Mouse (Mus musculus) lung, embryonic 15.5 days (tissue): Measurements from ENCODE around the gene Polrmt. TPM values are rescaled to one million over a fixed set of nuclear protein-coding genes. Genes with fewer than 3 reads are reported as not detected.

Source experiments
- ATAC-seq: fragments of 200-750 bp; cut with Nextera tagmentation; 2 replicates; pipeline ENCODE4 v1.8.0; 2017; ENCODE audit warnings: moderate number of reproducible peaks, borderline replicate concordance; ENCODE audit not compliant: low FRiP score, low TSS enrichment; ENCODE audit errors: extremely low read depth
- H3K27ac ChIP-seq: fragments of 300-500 bp; sonication (generic); 2 replicates; pipeline ENCODE4 v1.5.1; 2015; ENCODE audit warnings: moderate library complexity, mild to moderate bottlenecking, inconsistent platforms
- H3K27me3 ChIP-seq: fragments of 300-500 bp; sonication (generic); 2 replicates; pipeline ENCODE4 v1.6.1; 2015; ENCODE audit warnings: inconsistent platforms
- H3K36me3 ChIP-seq: fragments of 300-500 bp; sonication (generic); 2 replicates; pipeline ENCODE4 v1.6.1; 2015; ENCODE audit warnings: inconsistent platforms
- H3K4me1 ChIP-seq: fragments of 300-500 bp; sonication (generic); 2 replicates; pipeline ENCODE4 v1.6.1; 2015; ENCODE audit warnings: inconsistent platforms
- H3K4me2 ChIP-seq: fragments of 300-500 bp; sonication (generic); 2 replicates; pipeline ENCODE4 v1.6.1; 2015; ENCODE audit warnings: inconsistent platforms, mild to moderate bottlenecking, moderate library complexity
- H3K4me3 ChIP-seq: fragments of 300-500 bp; sonication (generic); 2 replicates; pipeline ENCODE4 v1.5.1; 2015; ENCODE audit warnings: mild to moderate bottlenecking, inconsistent platforms
- H3K9ac ChIP-seq: fragments of 300-500 bp; sonication (generic); 2 replicates; pipeline ENCODE4 v1.6.1; 2015; ENCODE audit warnings: inconsistent platforms
- H3K9me3 ChIP-seq: fragments of 300-500 bp; sonication (generic); 2 replicates; pipeline ENCODE4 v1.6.1; 2016; ENCODE audit warnings: inconsistent platforms
- WGBS: fragments of 180-500 bp; shearing (Covaris S2); methylation state at CpG from one replicate; pipeline ENCODE4 v1.1.7; 2015; 5-methylcytosine and 5-hydroxymethylcytosine counted together
- polyA plus RNA-seq: library from polyadenylated mRNA; unstranded; fragments of >200 nt; fragmentation: Nextera tagmentation; extraction: Ambion mirVana; gene quantifications from 2 replicates; pipeline ENCODE4 v1.2.1, GENCODE M21; 2015

Polrmt gene
- polyA plus RNA-seq, 1 experiment from 2014 or later: 49.2 TPM

DNA sequence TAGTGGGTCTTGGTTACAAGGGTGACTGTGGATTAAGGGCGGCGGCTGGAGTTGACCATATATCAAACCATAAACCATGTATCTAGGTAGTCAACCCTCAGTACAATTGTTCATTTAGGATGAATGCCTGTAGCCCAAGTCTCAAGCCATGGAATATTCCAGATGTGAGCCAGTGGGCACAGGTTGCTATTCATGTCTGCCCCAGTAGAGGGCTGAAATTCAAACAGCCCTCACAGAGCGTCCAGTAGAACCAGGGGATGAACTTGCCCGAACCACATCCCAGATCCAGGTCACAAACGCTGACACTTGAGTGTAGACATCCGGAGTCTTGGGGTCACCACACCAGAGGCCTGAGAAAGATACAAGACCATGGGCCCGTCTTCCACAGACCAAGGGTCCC is 36.7 kb upstream of the Polrmt start:
- H3K4me3 ChIP-seq: no peak overlapping the region
- H3K27ac ChIP-seq: no peak overlapping the region
- H3K4me1 ChIP-seq: peaks cover 31% of the 10 kb centered on the region
- WGBS: 57% methylated on average over 7 of the region's 7 CpGs
- no peak overlapping the region for H3K9ac ChIP-seq
- no peak overlapping the region for H3K4me2 ChIP-seq
- H3K9me3 ChIP-seq: no peaks in the 10 kb centered on the region
- ATAC-seq: no peak
- no peaks in the 10 kb centered on the region for H3K36me3 ChIP-seq
- peaks cover 31% of the 10 kb centered on the region for H3K27me3 ChIP-seq

DNA sequence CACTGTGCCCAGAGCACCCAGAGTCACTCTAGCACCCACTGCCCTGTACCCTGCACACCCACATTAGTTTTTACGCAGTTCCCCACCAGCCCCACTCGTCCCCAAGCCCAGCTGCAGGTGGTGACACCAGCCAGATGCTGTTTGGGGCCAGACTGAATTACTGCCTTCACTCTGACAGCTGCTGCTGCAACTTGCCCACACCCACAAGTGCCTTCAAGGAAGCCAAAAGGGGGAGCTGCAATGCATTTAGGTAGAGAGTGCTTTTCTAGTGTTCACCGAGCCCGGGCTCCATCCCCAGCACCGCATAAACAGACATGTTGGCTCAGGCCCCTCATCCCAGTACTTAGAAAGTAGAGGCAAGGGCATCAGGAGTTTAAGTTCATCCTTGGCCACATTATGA is 35.6 kb upstream of the Polrmt start:
- H3K4me1 ChIP-seq: peaks cover 42% of the 10 kb centered on the region
- no peak overlapping the region for H3K4me3 ChIP-seq
- 60% methylated on average over 5 of the region's 5 CpGs for WGBS
- H3K36me3 ChIP-seq: no peaks in the 10 kb centered on the region
- peaks cover 31% of the 10 kb centered on the region for H3K27me3 ChIP-seq
- H3K27ac ChIP-seq: no peak overlapping the region
- no peak for ATAC-seq
- H3K4me2 ChIP-seq: no peak overlapping the region
- no peaks in the 10 kb centered on the region for H3K9me3 ChIP-seq
- no peak overlapping the region for H3K9ac ChIP-seq

DNA sequence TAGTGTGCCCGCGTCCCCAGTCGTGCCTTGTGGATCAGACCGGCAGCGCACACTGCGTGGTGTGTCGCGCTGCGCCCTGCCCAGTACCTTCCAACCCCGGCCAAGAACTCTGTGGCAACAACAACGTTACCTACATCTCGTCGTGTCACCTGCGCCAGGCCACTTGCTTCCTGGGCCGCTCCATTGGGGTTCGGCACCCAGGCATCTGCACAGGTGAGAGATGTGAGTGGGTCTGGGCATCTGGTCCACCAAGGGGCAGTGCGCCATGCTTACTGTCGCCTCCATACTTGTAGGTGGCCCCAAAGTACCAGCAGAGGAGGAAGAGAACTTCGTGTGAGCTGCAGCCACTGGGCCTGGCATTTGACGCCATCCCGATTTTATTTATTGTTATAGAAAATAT is 34.8 kb upstream of the Polrmt start:
- H3K4me1 ChIP-seq: peaks cover 44% of the 10 kb centered on the region
- peaks cover 31% of the 10 kb centered on the region for H3K27me3 ChIP-seq
- no peak overlapping the region for H3K27ac ChIP-seq
- peak overlapping the region; percentile 13; the same call in 1 of the 2 replicates for H3K9ac ChIP-seq
- ATAC-seq: no peak
- H3K9me3 ChIP-seq: no peaks in the 10 kb centered on the region
- no peaks in the 10 kb centered on the region for H3K36me3 ChIP-seq
- peak overlapping the region; percentile 94 for H3K4me2 ChIP-seq
- H3K4me3 ChIP-seq: peak overlapping the region; percentile 48
- 30% methylated on average over 21 of the region's 21 CpGs for WGBS

DNA sequence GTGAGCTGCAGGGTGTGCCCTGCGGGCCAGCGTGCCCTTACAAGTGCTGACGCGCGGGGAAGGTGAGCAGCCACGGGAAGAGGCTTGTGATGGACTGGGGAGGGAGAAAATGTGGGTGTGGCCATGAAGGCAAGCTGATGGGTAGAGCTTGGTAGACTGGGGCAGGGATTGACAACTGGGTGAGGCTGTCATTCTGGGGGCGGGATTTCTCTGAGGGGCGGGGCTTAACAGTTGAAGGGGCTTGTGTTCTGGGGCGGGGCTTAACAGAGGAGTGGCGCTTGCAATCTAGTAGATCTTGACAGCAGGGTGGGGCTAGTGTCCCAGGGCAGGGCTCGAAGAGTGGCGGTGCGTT is 34.3 kb upstream of the Polrmt start:
- H3K27me3 ChIP-seq: peaks cover 31% of the 10 kb centered on the region
- ATAC-seq: no peak; the same call in 1 of the 2 replicates
- no peaks in the 10 kb centered on the region for H3K9me3 ChIP-seq
- WGBS: 2% methylated on average over 13 of the region's 13 CpGs
- H3K36me3 ChIP-seq: no peaks in the 10 kb centered on the region
- peak overlapping the region; percentile 48 for H3K4me3 ChIP-seq
- peaks cover 44% of the 10 kb centered on the region for H3K4me1 ChIP-seq
- H3K27ac ChIP-seq: peak overlapping the region; percentile 63; the same call in 1 of the 2 replicates
- H3K9ac ChIP-seq: peak overlapping the region; percentile 13; the same call in 1 of the 2 replicates
- peak overlapping the region; percentile 94 for H3K4me2 ChIP-seq

- Histone ChIP-seq H3K27ac (peak overlapping the region; percentile 63), H3K4me1 (peaks cover 44% of the 10 kb centered on the region), H3K36me3 (no peaks in the 10 kb centered on the region), H3K27me3 (peaks cover 31% of the 10 kb centered on the region), H3K4me3 (peak overlapping the region; percentile 48), H3K4me2 (peak overlapping the region; percentile 94), H3K9ac (no peak overlapping the region), H3K9me3 (no peaks in the 10 kb centered on the region)
- WGBS: 1% methylated on average over 55 of the region's 55 CpGs
- ATAC-seq: peak; percentile 88
Measured at GRCm38 (mm10) chr10:79779784-79780663, 33.6 kb upstream of the Polrmt start.

DNA sequence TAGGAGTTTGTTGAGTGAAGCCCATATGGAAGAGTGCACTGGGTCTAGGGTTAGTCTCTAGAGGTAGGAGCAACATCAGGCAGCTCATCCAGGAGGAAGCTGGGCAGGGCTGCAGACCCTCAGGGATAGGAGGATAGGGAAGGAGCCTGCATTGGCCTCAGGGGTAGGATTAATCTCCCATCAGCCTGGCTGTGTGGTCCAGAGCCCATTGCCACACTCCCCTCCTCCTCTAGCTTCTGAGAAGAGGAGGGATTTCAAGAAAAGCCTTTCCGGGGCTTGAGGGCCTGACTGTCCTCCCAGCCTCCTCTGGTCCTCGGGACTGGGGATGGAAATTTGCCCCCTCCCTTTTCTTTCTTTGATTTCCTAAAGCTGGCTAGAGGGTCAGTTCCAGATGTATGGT is 32.8 kb upstream of the Polrmt start:
- Histone ChIP-seq H3K9me3 (no peaks in the 10 kb centered on the region), H3K4me3 (no peak overlapping the region), H3K9ac (no peak overlapping the region), H3K36me3 (no peaks in the 10 kb centered on the region), H3K4me1 (peaks cover 44% of the 10 kb centered on the region), H3K27me3 (peaks cover 31% of the 10 kb centered on the region), H3K4me2 (no peak overlapping the region), H3K27ac (peak overlapping the region; percentile 81; the same call in 1 of the 2 replicates)
- no peak for ATAC-seq
- 20% methylated on average over 2 of the region's 2 CpGs for whole genome bisulfite sequencing

DNA sequence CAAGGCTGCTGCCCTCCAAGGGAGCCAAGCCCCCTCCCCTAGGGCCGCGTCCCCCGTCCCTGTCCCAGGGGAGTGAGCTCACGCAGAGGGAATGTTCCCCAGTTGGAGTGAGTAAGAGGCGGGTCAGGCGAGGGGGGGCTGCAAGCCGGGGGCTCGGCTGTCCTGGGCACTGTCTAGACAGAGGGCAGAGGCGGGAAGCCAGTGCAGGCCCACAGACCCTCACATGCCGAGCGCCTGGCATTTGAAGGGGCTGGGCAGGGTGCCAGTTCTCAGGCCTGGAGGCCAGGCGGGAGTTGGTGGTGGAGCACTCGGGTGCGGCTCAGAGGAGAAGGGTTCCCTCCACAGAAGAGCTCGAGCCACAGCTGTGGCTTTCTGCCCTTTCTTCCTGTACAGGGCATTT is 31.6 kb upstream of the Polrmt start:
- Histone ChIP-seq H3K4me1 (peaks cover 44% of the 10 kb centered on the region), H3K27me3 (peaks cover 26% of the 10 kb centered on the region; the same call in 1 of the 2 replicates), H3K4me3 (peak overlapping the region; percentile 54), H3K4me2 (peak overlapping the region; percentile 88), H3K9ac (peak overlapping the region; percentile 58), H3K27ac (peak overlapping the region; percentile 81), H3K9me3 (no peaks in the 10 kb centered on the region), H3K36me3 (no peaks in the 10 kb centered on the region)
- WGBS: 5% methylated on average over 15 of the region's 15 CpGs
- ATAC-seq: peak; percentile 33

- Histone ChIP-seq H3K4me3 (peak within 1 kb of the TSS; percentile 54), H3K4me1 (peaks cover 44% of the 10 kb centered on the region), H3K9ac (peak within 1 kb of the TSS; percentile 58), H3K27ac (peak within 1 kb of the TSS; percentile 81), H3K36me3 (no peaks in the 10 kb centered on the region), H3K4me2 (peak within 1 kb of the TSS; percentile 88), H3K9me3 (no peaks in the 10 kb centered on the region), H3K27me3 (peaks cover 21% of the 10 kb centered on the region; the same call in 1 of the 2 replicates)
- under 1% methylated on average over 39 of the region's 39 CpGs for WGBS
- no peak for ATAC-seq
Measured at GRCm38 (mm10) chr10:79777103-79777531, 30.7 kb upstream of the Polrmt start, which contains the start of gene Fstl3. Gene Fstl3 (plus strand): TSS chr10:79777272.

- Histone ChIP-seq H3K9ac (no peak overlapping the region), H3K27ac (no peak overlapping the region), H3K4me2 (no peak overlapping the region), H3K4me3 (no peak overlapping the region), H3K27me3 (peaks cover 10% of the 10 kb centered on the region; the same call in 1 of the 2 replicates), H3K9me3 (no peaks in the 10 kb centered on the region), H3K4me1 (peaks cover 29% of the 10 kb centered on the region), H3K36me3 (no peaks in the 10 kb centered on the region)
- ATAC-seq: no peak
- 59% methylated on average over 5 of the region's 5 CpGs for WGBS
Measured at GRCm38 (mm10) chr10:79774486-79775279, 28.3 kb upstream of the Polrmt start.

DNA sequence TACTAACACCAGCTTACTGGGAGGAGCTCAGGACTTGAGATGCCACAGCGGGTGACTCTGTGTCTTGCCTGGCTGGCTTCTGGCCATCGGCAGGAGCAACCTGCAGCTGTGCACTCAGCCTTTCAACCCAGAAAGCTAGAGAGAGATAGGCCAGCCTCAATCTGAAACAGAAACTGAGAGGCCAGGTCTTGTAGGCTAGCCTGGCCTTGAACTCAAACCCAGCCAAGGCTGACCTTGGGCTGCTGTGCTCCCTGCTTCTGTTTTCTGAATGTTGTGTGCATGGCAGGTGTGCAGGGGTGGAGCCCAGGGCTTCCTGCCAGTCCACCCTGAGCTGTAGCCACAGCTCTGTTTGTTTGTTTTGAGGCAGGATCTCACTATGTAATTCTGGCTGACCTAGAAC is 26.8 kb upstream of the Polrmt start:
- no peak for ATAC-seq
- WGBS: 87% methylated on average over 2 of the region's 2 CpGs
- Histone ChIP-seq H3K4me2 (no peak overlapping the region), H3K36me3 (no peaks in the 10 kb centered on the region), H3K4me1 (peaks cover 19% of the 10 kb centered on the region), H3K27me3 (no peaks in the 10 kb centered on the region), H3K9ac (no peak overlapping the region), H3K4me3 (no peak overlapping the region), H3K27ac (no peak overlapping the region), H3K9me3 (no peaks in the 10 kb centered on the region)

DNA sequence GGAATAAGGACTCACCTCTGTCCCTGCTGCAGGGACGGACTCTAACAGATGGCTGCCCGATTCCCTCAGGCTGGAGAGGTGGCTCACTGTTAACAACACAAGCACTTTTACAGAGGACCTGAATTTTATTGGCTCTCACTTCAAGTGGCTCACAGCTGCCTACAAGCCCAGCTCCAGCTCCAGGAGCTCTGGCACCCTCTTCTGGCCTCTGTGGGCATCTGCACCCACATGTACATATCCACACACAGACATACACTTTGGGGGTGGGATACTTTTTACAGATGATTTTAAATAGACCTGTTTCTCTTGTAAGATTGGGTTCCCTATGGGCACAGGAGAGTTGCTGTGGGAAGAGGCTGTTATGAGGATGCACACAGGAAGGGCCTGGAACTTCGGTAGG is 25.9 kb upstream of the Polrmt start:
- no peaks in the 10 kb centered on the region for H3K27me3 ChIP-seq
- 88% methylated on average over 3 of the region's 3 CpGs for WGBS

GRCm38 (mm10) chr10:79769329-79769728 is 22.9 kb upstream of the Polrmt start:
- WGBS: 14% methylated on average over 4 of the region's 4 CpGs
- Histone ChIP-seq H3K4me1 (peaks cover 30% of the 10 kb centered on the region), H3K4me2 (no peak overlapping the region), H3K36me3 (no peaks in the 10 kb centered on the region), H3K9ac (no peak overlapping the region), H3K4me3 (no peak overlapping the region), H3K9me3 (no peaks in the 10 kb centered on the region), H3K27ac (no peak overlapping the region), H3K27me3 (no peaks in the 10 kb centered on the region)
- ATAC-seq: no peak

More for the DNA sequence above, 25.9 kb upstream of the Polrmt start:
- no peaks in the 10 kb centered on the region for H3K9me3 ChIP-seq
- no peak overlapping the region for H3K4me2 ChIP-seq
- H3K9ac ChIP-seq: no peak overlapping the region
- peaks cover 19% of the 10 kb centered on the region for H3K4me1 ChIP-seq
- no peak overlapping the region for H3K4me3 ChIP-seq
- no peak overlapping the region for H3K27ac ChIP-seq
- ATAC-seq: no peak
- no peaks in the 10 kb centered on the region for H3K36me3 ChIP-seq
